Mouse (Mus musculus) lung, postnatal 0 days (tissue): ENCODE measurements around the gene Fgd6.

Experiments
- CTCF ChIP-seq: IDR thresholded peaks from 2 replicates; pipeline ENCODE4 v1.5.1; 2016; ENCODE audit warnings: antibody characterized with exemption, mild to moderate bottlenecking
- EP300 ChIP-seq: IDR thresholded peaks from 2 replicates; pipeline ENCODE4 v1.6.1; 2016; ENCODE audit warnings: antibody characterized with exemption, mild to moderate bottlenecking, control low read depth

GRCm38 (mm10) chr10:94112207-94112606 is 76.4 kb downstream of the Fgd6 start:
- TF ChIP-seq CTCF (no peak), EP300 (no peak)
